Mouse (Mus musculus) myocyte (in vitro differentiated cells): ENCODE data around the gene Rfk.

Experiments
- E2F4 ChIP-seq: IDR thresholded peaks from one replicate; pipeline ENCODE4 v1.6.1; 2011; ENCODE audit warnings: mild to moderate bottlenecking, control low read depth, moderate library complexity; ENCODE audit not compliant: insufficient read depth
- MYOG ChIP-seq, 3 experiments: IDR thresholded peaks; one replicate each; pipeline ENCODE4 v1.6.1; 2011; ENCODE audit warnings: control low read depth in 2 of 3, low read depth in 2 of 3, mild to moderate bottlenecking in 2 of 3; ENCODE audit not compliant: insufficient read length in 2 of 3, control insufficient read depth in 1 of 3, insufficient read depth in 1 of 3
- POLR2A ChIP-seq: IDR thresholded peaks from one replicate; pipeline ENCODE4 v1.6.1; 2011; ENCODE audit warnings: low read depth, mild to moderate bottlenecking, control low read depth, moderate library complexity; ENCODE audit not compliant: insufficient read length

GRCm38 (mm10) chr19:17372701-17373100, 21.1 kb upstream of the Rfk start, which contains the start of gene Gcnt1:
- TF ChIP-seq E2F4: no peak
- TF ChIP-seq POLR2A: no peak
- no peak for TF ChIP-seq MYOG (IDR thresholded peaks at IDR 0.05; ENCODE audit: control insufficient read depth in 1 of 3, insufficient read depth in 1 of 3, insufficient read length in 2 of 3, low read depth in 2 of 3)
